Mouse (Mus musculus) frontal cortex, postnatal 36 days (tissue): ENCODE measurements around the gene Sike1.

Experiments used
- DNase-seq, 2 experiments: peaks; one replicate each; pipeline ENCODE4 v3.0.0; 2022; ENCODE audit warnings: low spot score in 2 of 2

The Sike1 gene

GRCm38 (mm10) chr3:103026174-103026573, 30.7 kb downstream of the Sike1 start:
- no peak for DNase-seq

DNA sequence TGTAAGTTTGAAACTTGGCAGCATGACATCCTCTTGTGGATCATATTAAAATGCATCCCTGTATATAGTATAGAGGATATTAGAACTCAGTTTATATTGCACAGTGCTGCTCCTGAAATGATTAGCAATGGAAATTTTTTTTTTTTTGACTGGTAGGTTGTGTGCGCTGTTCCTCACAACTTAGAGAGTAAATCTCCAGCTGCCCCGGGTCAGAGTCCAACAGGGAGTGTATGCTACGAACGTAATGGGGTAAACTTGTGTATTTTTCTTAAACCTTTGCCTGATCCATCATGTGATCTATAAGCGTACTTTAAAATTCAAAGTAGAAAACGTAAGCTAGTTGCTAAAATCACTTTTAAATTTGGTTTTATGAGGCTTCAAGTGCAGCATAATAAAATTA, 44.8 kb downstream of the Sike1 start:
- no peak for DNase-seq

GRCm38 (mm10) chr3:103040861-103041379, 45.4 kb downstream of the Sike1 start:
- no peak for DNase-seq

DNA sequence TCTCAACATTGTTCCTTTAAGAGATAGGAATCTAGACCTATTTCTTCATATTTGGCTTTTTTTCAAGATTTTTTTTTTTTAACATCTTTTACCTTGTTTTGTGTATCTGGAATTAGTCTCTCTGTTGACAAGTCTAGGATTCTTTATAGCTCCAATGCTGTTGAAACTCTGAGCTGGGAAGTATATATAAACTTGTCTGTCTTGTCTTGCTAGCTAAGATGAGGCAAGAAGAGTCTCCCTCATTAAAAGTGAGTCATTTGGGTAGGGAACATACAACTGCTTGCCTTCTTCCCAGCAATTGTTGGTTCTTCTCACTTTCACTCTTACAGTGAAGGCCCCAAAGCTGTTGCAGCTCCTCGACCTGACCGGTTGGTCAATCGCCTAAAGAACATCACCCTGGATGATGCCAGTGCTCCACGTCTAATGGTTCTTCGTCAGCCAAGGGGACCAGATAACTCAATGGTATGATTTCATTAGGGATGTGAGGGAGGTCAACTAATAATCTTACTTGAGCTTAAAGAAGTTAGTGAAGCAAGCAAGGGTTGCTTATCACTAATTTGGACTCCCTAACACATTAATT, 60.6 kb downstream of the Sike1 start:
- DNase-seq: no peak

DNA sequence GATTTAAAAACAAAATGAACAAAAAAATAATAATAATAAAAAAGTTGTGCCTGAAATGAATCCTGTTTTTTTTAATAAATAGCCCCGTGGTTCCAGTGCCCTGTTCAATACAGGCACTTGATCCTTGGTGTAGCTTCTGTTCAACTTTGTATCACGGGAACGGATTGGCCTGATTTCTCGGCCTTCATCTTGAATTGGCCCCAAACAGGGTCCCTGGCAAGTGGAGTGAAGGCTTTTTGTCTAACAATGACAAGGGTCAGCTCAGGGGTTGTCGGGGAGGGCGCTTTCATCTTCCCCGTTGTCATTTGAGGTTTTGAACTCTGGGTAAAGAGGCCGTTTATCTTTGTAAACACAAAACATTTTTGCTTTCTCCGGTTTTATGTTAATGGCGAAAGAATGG, 62.2 kb downstream of the Sike1 start:
- DNase-seq: no peak
